Mouse (Mus musculus) CH12.LX (cell line): ENCODE measurements around the gene Phldb1. TPM values are rescaled to one million over a fixed set of nuclear protein-coding genes. Genes with fewer than 3 reads are reported as not detected.

ENCODE experiments used
- DNase-seq: peaks from one replicate; pipeline ENCODE4 v3.0.0-alpha.2; 2013; ENCODE audit errors: extremely low read depth
- H3K27ac ChIP-seq: 2 replicates; pipeline ENCODE4 v1.5.1; 2012; ENCODE audit warnings: low read depth, mild to moderate bottlenecking, control low read depth, moderate library complexity; ENCODE audit not compliant: insufficient read depth
- H3K27me3 ChIP-seq: replicated peaks from 2 replicates; pipeline ENCODE3; 2012; ENCODE audit warnings: inconsistent platforms
- H3K36me3 ChIP-seq, 2 experiments: replicated peaks in 1 of 2; 2 replicates each; pipeline versions ENCODE3 to v1.6.1; 2012; ENCODE audit warnings: inconsistent platforms in 1 of 2, low read length in 1 of 2, mild to moderate bottlenecking in 1 of 2, mixed read lengths in 1 of 2, moderate library complexity in 1 of 2; ENCODE audit not compliant: control insufficient read depth in 1 of 2, insufficient read depth in 1 of 2
- H3K4me1 ChIP-seq, 2 experiments: 2 replicates each; pipeline ENCODE4 v1.6.1; 2012; ENCODE audit warnings: inconsistent platforms in 1 of 2, moderate library complexity in 1 of 2; ENCODE audit not compliant: insufficient read depth in 2 of 2, control insufficient read depth in 1 of 2
- H3K4me2 ChIP-seq: 2 replicates; pipeline ENCODE4 v1.6.1; 2012; ENCODE audit warnings: low read depth, mild to moderate bottlenecking, control low read depth; ENCODE audit not compliant: poor library complexity, insufficient read depth, severe bottlenecking
- H3K4me3 ChIP-seq, 3 experiments: fragments of 150-350 bp in 1 of 3; sonication (generic) in 1 of 3; replicated peaks in 1 of 3; 2 replicates each; pipeline versions ENCODE3 to v1.5.1; 2011 to 2012; ENCODE audit warnings: low read depth in 2 of 3, low read length in 2 of 3, mild to moderate bottlenecking in 2 of 3, moderate library complexity in 2 of 3, control low read depth in 1 of 3, improper control_type of control experiment in 1 of 3, inconsistent platforms in 1 of 3, mixed read lengths in 1 of 3; ENCODE audit not compliant: poor library complexity in 1 of 3
- H3K79me2 ChIP-seq: replicated peaks from 2 replicates; pipeline ENCODE4 v1.6.1; 2012; ENCODE audit warnings: mild to moderate bottlenecking, moderate library complexity; ENCODE audit not compliant: control insufficient read depth, poor library complexity, insufficient read depth, severe bottlenecking; ENCODE audit errors: extremely low read depth
- H3K9ac ChIP-seq: 2 replicates; pipeline ENCODE4 v1.6.1; 2012; ENCODE audit warnings: low read depth, mild to moderate bottlenecking, control low read depth, moderate library complexity; ENCODE audit not compliant: insufficient read depth
- H3K9me3 ChIP-seq: replicated peaks from 2 replicates; pipeline ENCODE3; 2012; ENCODE audit warnings: low read length, inconsistent platforms, mixed read lengths
- BHLHE40 ChIP-seq: IDR thresholded peaks from 2 replicates; pipeline ENCODE4 v1.6.1; 2011; ENCODE audit warnings: mild to moderate bottlenecking, low read depth, low read length, improper control_type of control experiment
- CHD1 ChIP-seq: IDR thresholded peaks from 2 replicates; pipeline ENCODE4 v1.6.1; 2012; ENCODE audit warnings: low read depth, low read length, improper control_type of control experiment, inconsistent platforms
- CHD2 ChIP-seq: IDR thresholded peaks from 2 replicates; pipeline ENCODE4 v1.6.1; 2011; ENCODE audit warnings: low read length, improper control_type of control experiment
- CTCF ChIP-seq, 2 experiments: IDR thresholded peaks in 1 of 2; conservative IDR thresholded peaks in 1 of 2; 2 replicates each; pipeline ENCODE4 v1.5.1; 2011 to 2012; ENCODE audit warnings: low read depth in 2 of 2, low read length in 2 of 2, improper control_type of control experiment in 1 of 2, inconsistent platforms in 1 of 2, mild to moderate bottlenecking in 1 of 2, moderate library complexity in 1 of 2
- E2F4 ChIP-seq: IDR thresholded peaks from 2 replicates; pipeline ENCODE4 v1.6.1; 2011; ENCODE audit warnings: low read depth, low read length, improper control_type of control experiment; ENCODE audit not compliant: insufficient replicate concordance
- ELF1 ChIP-seq: IDR thresholded peaks from 2 replicates; pipeline ENCODE4 v1.6.1; 2014; ENCODE audit warnings: low read depth, mild to moderate bottlenecking, inconsistent platforms, low read length, improper control_type of control experiment
- EP300 ChIP-seq: IDR thresholded peaks from 2 replicates; pipeline ENCODE4 v1.6.1; 2011; ENCODE audit warnings: low read length, improper control_type of control experiment
- ETS1 ChIP-seq: conservative IDR thresholded peaks from 2 replicates; pipeline ENCODE4 v1.6.1; 2012; ENCODE audit warnings: low read depth, mild to moderate bottlenecking, inconsistent platforms, low read length, improper control_type of control experiment, moderate library complexity
- HCFC1 ChIP-seq: IDR thresholded peaks from 2 replicates; pipeline ENCODE4 v1.6.1; 2012; ENCODE audit warnings: low read depth, mild to moderate bottlenecking, inconsistent platforms, low read length, improper control_type of control experiment
- IRF4 ChIP-seq: IDR thresholded peaks from 2 replicates; pipeline ENCODE4 v1.6.1; 2014; ENCODE audit warnings: low read depth, mild to moderate bottlenecking, inconsistent platforms, low read length, improper control_type of control experiment
- JUND ChIP-seq: conservative IDR thresholded peaks from 2 replicates; pipeline ENCODE4 v1.6.1; 2011; ENCODE audit warnings: low read depth, low read length, improper control_type of control experiment
- KAT2A ChIP-seq: IDR thresholded peaks from 2 replicates; pipeline ENCODE4 v1.6.1; 2012; ENCODE audit warnings: low read length, improper control_type of control experiment, inconsistent platforms; ENCODE audit not compliant: insufficient replicate concordance
- MAFK ChIP-seq: IDR thresholded peaks from 2 replicates; pipeline ENCODE4 v1.6.1; 2011; ENCODE audit warnings: low read length, improper control_type of control experiment; ENCODE audit not compliant: insufficient replicate concordance
- MAX ChIP-seq: IDR thresholded peaks from 2 replicates; pipeline ENCODE4 v1.6.1; 2011; ENCODE audit warnings: low read length, improper control_type of control experiment
- MEF2A ChIP-seq: IDR thresholded peaks from 2 replicates; pipeline ENCODE4 v1.6.1; 2014; ENCODE audit warnings: low read depth, mild to moderate bottlenecking, inconsistent platforms, low read length, improper control_type of control experiment, borderline replicate concordance
- MXI1 ChIP-seq: IDR thresholded peaks from 2 replicates; pipeline ENCODE4 v1.6.1; 2011; ENCODE audit warnings: mild to moderate bottlenecking, low read depth, low read length, improper control_type of control experiment
- MYC ChIP-seq: IDR thresholded peaks from 2 replicates; pipeline ENCODE4 v1.6.1; 2011; ENCODE audit warnings: low read depth, mild to moderate bottlenecking, improper control_type of control experiment, low read length
- NRF1 ChIP-seq: IDR thresholded peaks from 2 replicates; pipeline ENCODE4 v1.6.1; 2014; ENCODE audit warnings: low read depth, mild to moderate bottlenecking, inconsistent platforms, low read length, improper control_type of control experiment, moderate library complexity
- POLR2A ChIP-seq: IDR thresholded peaks from 2 replicates; pipeline ENCODE4 v1.6.1; 2011; ENCODE audit warnings: low read depth, mild to moderate bottlenecking, improper control_type of control experiment, low read length
- POLR2AphosphoS2 ChIP-seq: IDR thresholded peaks from 2 replicates; pipeline ENCODE4 v1.6.1; 2011; ENCODE audit warnings: low read depth, low read length, improper control_type of control experiment
- RAD21 ChIP-seq: IDR thresholded peaks from 2 replicates; pipeline ENCODE4 v1.6.1; 2011; ENCODE audit warnings: low read depth, mild to moderate bottlenecking, low read length, improper control_type of control experiment, moderate library complexity
- RCOR1 ChIP-seq: conservative IDR thresholded peaks from 2 replicates; pipeline ENCODE4 v1.6.1; 2012; ENCODE audit warnings: low read depth, mild to moderate bottlenecking, inconsistent platforms, low read length, improper control_type of control experiment
- SMC3 ChIP-seq: IDR thresholded peaks from 2 replicates; pipeline ENCODE4 v1.6.1; 2011; ENCODE audit warnings: low read depth, low read length, improper control_type of control experiment
- TBP ChIP-seq: conservative IDR thresholded peaks from 2 replicates; pipeline ENCODE4 v1.6.1; 2011; ENCODE audit warnings: low read depth, low read length, improper control_type of control experiment
- TCF12 ChIP-seq: IDR thresholded peaks from 2 replicates; pipeline ENCODE4 v1.6.1; 2014; ENCODE audit warnings: low read depth, mild to moderate bottlenecking, inconsistent platforms, low read length, improper control_type of control experiment
- UBTF ChIP-seq: IDR thresholded peaks from 2 replicates; pipeline ENCODE4 v1.6.1; 2012; ENCODE audit warnings: low read depth, mild to moderate bottlenecking, inconsistent platforms, low read length, improper control_type of control experiment, moderate library complexity
- USF1 ChIP-seq: IDR thresholded peaks from 2 replicates; pipeline ENCODE4 v1.6.1; 2014; ENCODE audit warnings: low read depth, mild to moderate bottlenecking, inconsistent platforms, low read length, improper control_type of control experiment
- USF2 ChIP-seq: conservative IDR thresholded peaks from 2 replicates; pipeline ENCODE4 v1.6.1; 2011; ENCODE audit warnings: low read depth, low read length, improper control_type of control experiment
- ZC3H11A ChIP-seq: IDR thresholded peaks from 2 replicates; pipeline ENCODE4 v1.6.1; 2012; ENCODE audit warnings: low read depth, mild to moderate bottlenecking, inconsistent platforms, low read length, improper control_type of control experiment
- ZKSCAN1 ChIP-seq: IDR thresholded peaks from 2 replicates; pipeline ENCODE4 v1.6.1; 2012; ENCODE audit warnings: low read depth, inconsistent platforms, low read length, improper control_type of control experiment, borderline replicate concordance
- ZMIZ1 ChIP-seq: IDR thresholded peaks from 2 replicates; pipeline ENCODE4 v1.6.1; 2012; ENCODE audit warnings: low read depth, mild to moderate bottlenecking, inconsistent platforms, low read length, improper control_type of control experiment
- ZNF384 ChIP-seq: IDR thresholded peaks from 2 replicates; pipeline ENCODE4 v1.6.1; 2012; ENCODE audit warnings: low read depth, low read length, improper control_type of control experiment, inconsistent platforms
- dilution Hi-C: fragments of 300-500 bp; cut with MboI; formaldehyde crosslinking; loops from 2 replicates; pipeline ENCODE4 v1.14.3; 2020; ENCODE audit warnings: low sequenced_read_pairs; ENCODE audit not compliant: extremely low pct_unique_long_range_greater_than_20kb, extremely low pct_ligation_motif_present
- in situ Hi-C: fragments of 300-500 bp; cut with MboI; formaldehyde crosslinking; loops from 3 replicates; pipeline ENCODE4 v1.14.3; 2019; ENCODE audit warnings: low sequenced_read_pairs, low pct_ligation_motif_present, low pct_unique_long_range_greater_than_20kb, mixed read lengths
- polyA plus RNA-seq: library from polyadenylated mRNA; unstranded; fragments of >175 nt; gene quantifications from 2 replicates; pipeline ENCODE4 v1.2.1, GENCODE M21; 2012; ENCODE audit warnings: low read depth; ENCODE audit not compliant: insufficient read length
- total RNA-seq, 2 experiments: library from RNA; depleted of rRNA; stranded (reverse); fragments of 300-350 nt in 1 of 2; fragments of >200 nt in 1 of 2; gene quantifications; 2 replicates each; pipeline ENCODE4 v1.2.3; 2012 to 2014

Gene Phldb1
- total and polyA plus RNA-seq, 3 experiments: 7.9 to 15.1 (median 14.6) TPM

- Histone ChIP-seq H3K9me3 (no peaks in the 10 kb centered on the region), H3K4me3 (peak overlapping the region in 1 of 3 experiments; percentile 77), H3K27me3 (no peaks in the 10 kb centered on the region), H3K9ac (no peak overlapping the region), H3K4me1 (peaks cover 17 to 71% of the 10 kb centered on the region in 2 experiments), H3K79me2 (no peaks in the 10 kb centered on the region), H3K36me3 (peaks cover 0 to 22% of the 10 kb centered on the region in 2 experiments), H3K27ac (no peak overlapping the region), H3K4me2 (0 out of 2 replicates have a peak overlapping the region, but pooled peaks have one; percentile 94)
- DNase-seq: no peak
- dilution Hi-C loops: no loop called here
- no peak for TF ChIP-seq TCF12
- TF ChIP-seq IRF4: no peak
- TF ChIP-seq ZC3H11A: no peak
- TF ChIP-seq MAX: no peak
- no peak for TF ChIP-seq POLR2A
- TF ChIP-seq RCOR1: no peak
- TF ChIP-seq ZNF384: no peak
- no peak for TF ChIP-seq ETS1
- no peak for TF ChIP-seq EP300
- TF ChIP-seq MAFK: no peak
- TF ChIP-seq ZMIZ1: no peak
- TF ChIP-seq JUND: no peak
- TF ChIP-seq CTCF (conservative IDR thresholded peaks at IDR 0.05 in 1 of 2, IDR thresholded peaks at IDR 0.05 in 1 of 2; ENCODE audit: low read depth in 2 of 2, low read length in 2 of 2): no peak
- TF ChIP-seq ELF1: no peak
- no peak for TF ChIP-seq KAT2A
- TF ChIP-seq MEF2A: no peak
- TF ChIP-seq USF2: no peak
- TF ChIP-seq RAD21: no peak
- in situ Hi-C loops: no loop called here
Observed at GRCm38 (mm10) chr9:44721877-44722186, 13.2 kb downstream of the Phldb1 start.

GRCm38 (mm10) chr9:44721154-44721876, 13.7 kb downstream of the Phldb1 start:
- peak; percentile 79 for DNase-seq
- no peak overlapping the region for H3K27ac ChIP-seq
- no peak for TF ChIP-seq POLR2AphosphoS2
- TF ChIP-seq CHD2: peak; percentile 77; the same call in 1 of the 2 replicates
- TF ChIP-seq ETS1: no peak
- TF ChIP-seq USF2: no peak
- no peak for TF ChIP-seq CHD1
- no peak for TF ChIP-seq RAD21
- no peak for TF ChIP-seq SMC3
- TF ChIP-seq ZKSCAN1: no peak
- no peak for TF ChIP-seq IRF4
- TF ChIP-seq TBP: no peak
- TF ChIP-seq E2F4: no peak
- no peak for TF ChIP-seq ZC3H11A
- no peak for TF ChIP-seq KAT2A
- TF ChIP-seq UBTF: no peak
- no peak for TF ChIP-seq MYC
- peak; percentile 31; the same call in 1 of the 2 replicates for TF ChIP-seq TCF12
- TF ChIP-seq ELF1: peak; percentile 70; the same call in 1 of the 2 replicates
- peak; percentile 51 for TF ChIP-seq HCFC1
- TF ChIP-seq NRF1: 0 out of 2 replicates have a peak, but pooled peaks have one; percentile 31
- TF ChIP-seq BHLHE40: no peak
- TF ChIP-seq USF1: no peak
- TF ChIP-seq JUND: no peak
- no peak for TF ChIP-seq MXI1

More at GRCm38 (mm10) chr9:44721154-44721876, 13.7 kb downstream of the Phldb1 start:
- Histone ChIP-seq H3K27me3 (no peaks in the 10 kb centered on the region), H3K4me1 (peaks cover 17 to 68% of the 10 kb centered on the region in 2 experiments), H3K36me3 (peaks cover under 1 to 23% of the 10 kb centered on the region in 2 experiments), H3K4me2 (peak overlapping the region; percentile 94), H3K4me3 (peak overlapping the region; percentile 72 to 81 (median 77)), H3K9ac (peak overlapping the region; percentile 59), H3K9me3 (no peaks in the 10 kb centered on the region), H3K79me2 (no peaks in the 10 kb centered on the region)
- in situ Hi-C loops (no loop called here), dilution Hi-C loops (no loop called here)
